Mouse (Mus musculus) spleen, adult 2 months (tissue): Measurements from ENCODE around the gene Pip5k1a.

Experiments
- CTCF ChIP-seq: fragments of 200-500 bp; IDR thresholded peaks from 2 replicates; pipeline ENCODE4 v1.5.1; 2011; ENCODE audit warnings: mild to moderate bottlenecking, inconsistent platforms; ENCODE audit not compliant: insufficient read depth, insufficient read length, insufficient replicate concordance; ENCODE audit errors: extremely low read depth
- POLR2A ChIP-seq: fragments of 200-500 bp; IDR thresholded peaks from 2 replicates; pipeline ENCODE4 v1.6.1; 2011; ENCODE audit warnings: low read depth, low read length, inconsistent platforms

DNA sequence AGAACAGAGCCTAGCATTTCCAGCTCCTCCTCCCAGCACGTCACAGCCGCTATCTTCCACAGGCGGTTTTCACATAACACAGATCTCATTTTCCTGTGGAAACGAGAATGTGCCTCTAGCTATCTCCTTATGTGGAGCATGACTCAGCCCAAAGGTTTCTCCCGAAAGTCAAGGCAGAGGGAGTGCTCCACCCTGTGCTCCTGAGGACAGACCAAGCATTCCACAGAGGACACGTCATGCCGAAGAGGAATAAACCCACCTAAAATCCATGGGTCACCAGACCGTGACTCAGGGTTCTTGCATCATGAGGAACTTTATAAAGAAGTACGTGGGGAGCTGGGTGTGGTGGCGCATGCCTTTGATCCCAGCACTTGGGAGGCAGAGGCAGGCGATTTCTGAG is 40.2 kb downstream of the Pip5k1a start:
- no peak for TF ChIP-seq CTCF
- no peak for TF ChIP-seq POLR2A
